Mouse (Mus musculus): ENCODE measurements around the gene Adgra3. TPM values are rescaled to one million over a fixed set of nuclear protein-coding genes. Genes with fewer than 3 reads are reported as not detected.

The Adgra3 gene
- total and polyA plus RNA-seq, 2 experiments from 2014 or later: 6.7 to 32.7 TPM

- Histone ChIP-seq H3K27ac (ENCODE audit: low read depth) (no peak overlapping the region), H3K4me2 (ENCODE audit: low read depth, low read length) (peak overlapping the region; percentile 16; the same call in 1 of the 2 replicates), H3K9me3 (replicated peaks; ENCODE audit: control insufficient read depth, low read length) (no peaks in the 10 kb centered on the region), H3K4me1 (ENCODE audit: control insufficient read depth, insufficient read depth) (peaks cover 31% of the 10 kb centered on the region), H3K4me3 (ENCODE audit: low read depth, low read length) (no peak overlapping the region), H3K9ac (replicated peaks; ENCODE audit: low read depth, low read length) (no peak overlapping the region), H3K27me3 (ENCODE audit: control insufficient read depth, insufficient read depth, low read length) (no peaks in the 10 kb centered on the region), H3K36me3 (replicated peaks; ENCODE audit: control insufficient read depth, insufficient read depth, low read length) (no peaks in the 10 kb centered on the region)
- DNase-seq (ENCODE audit: low spot score) (peak; percentile 58), ATAC-seq (ENCODE audit: insufficient read depth, low read depth) (peak; percentile 63)
- no peak for TF ChIP-seq EP300 (IDR thresholded peaks at IDR 0.05; ENCODE audit: low read depth)
- TF ChIP-seq CTCF (IDR thresholded peaks at IDR 0.05; ENCODE audit: low read depth): no peak
- WGBS: 20% methylated on average over 7 of the region's 7 CpGs
Measured at GRCm38 (mm10) chr5:50048960-50049359, 9.8 kb downstream of the Adgra3 start.

- no peak overlapping the region for H3K4me3 ChIP-seq (ENCODE audit: low read depth, low read length)
- no peaks in the 10 kb centered on the region for H3K27me3 ChIP-seq (ENCODE audit: control insufficient read depth, insufficient read depth, low read length)
- H3K4me2 ChIP-seq (ENCODE audit: low read depth, low read length): no peak overlapping the region
- no peak overlapping the region for H3K9ac ChIP-seq (replicated peaks; ENCODE audit: low read depth, low read length)
- H3K9me3 ChIP-seq (replicated peaks; ENCODE audit: control insufficient read depth, low read length): no peaks in the 10 kb centered on the region
- DNase-seq (ENCODE audit: low spot score): no peak
- TF ChIP-seq EP300 (IDR thresholded peaks at IDR 0.05; ENCODE audit: low read depth) (no peak), CTCF (IDR thresholded peaks at IDR 0.05; ENCODE audit: low read depth) (no peak)
- ATAC-seq (ENCODE audit: insufficient read depth, low read depth): no peak
- H3K4me1 ChIP-seq (ENCODE audit: control insufficient read depth, insufficient read depth): peaks cover 31% of the 10 kb centered on the region
- H3K36me3 ChIP-seq (replicated peaks; ENCODE audit: control insufficient read depth, insufficient read depth, low read length): no peaks in the 10 kb centered on the region
- no peak overlapping the region for H3K27ac ChIP-seq (ENCODE audit: low read depth)
- WGBS: 49% methylated on average over 5 of the region's 5 CpGs
Measured at GRCm38 (mm10) chr5:50048271-50048851, 10.4 kb downstream of the Adgra3 start.

- Histone ChIP-seq H3K4me3 (ENCODE audit: low read depth, low read length) (no peak overlapping the region), H3K9ac (replicated peaks; ENCODE audit: low read depth, low read length) (no peak overlapping the region), H3K9me3 (replicated peaks; ENCODE audit: control insufficient read depth, low read length) (no peaks in the 10 kb centered on the region), H3K4me1 (ENCODE audit: control insufficient read depth, insufficient read depth) (peaks cover 11% of the 10 kb centered on the region), H3K4me2 (ENCODE audit: low read depth, low read length) (no peak overlapping the region), H3K36me3 (replicated peaks; ENCODE audit: control insufficient read depth, insufficient read depth, low read length) (no peaks in the 10 kb centered on the region), H3K27me3 (ENCODE audit: control insufficient read depth, insufficient read depth, low read length) (no peaks in the 10 kb centered on the region), H3K27ac (ENCODE audit: low read depth) (no peak overlapping the region)
- ATAC-seq (ENCODE audit: insufficient read depth, low read depth) (no peak), DNase-seq (ENCODE audit: low spot score) (no peak)
- TF ChIP-seq EP300 (IDR thresholded peaks at IDR 0.05; ENCODE audit: low read depth) (no peak), CTCF (IDR thresholded peaks at IDR 0.05; ENCODE audit: low read depth) (no peak)
- WGBS: 83% methylated on average over 6 of the region's 6 CpGs
Measured at GRCm38 (mm10) chr5:50045180-50045579, 13.6 kb downstream of the Adgra3 start.

- Histone ChIP-seq H3K9ac (replicated peaks; ENCODE audit: low read depth, low read length) (no peak overlapping the region), H3K27me3 (ENCODE audit: control insufficient read depth, insufficient read depth, low read length) (no peaks in the 10 kb centered on the region)
- WGBS: 85% methylated on average over 4 of the region's 4 CpGs
Measured at GRCm38 (mm10) chr5:50043677-50044076, 15.1 kb downstream of the Adgra3 start.

GRCm38 (mm10) chr5:50042274-50042943 is 16.4 kb downstream of the Adgra3 start:
- no peaks in the 10 kb centered on the region for H3K36me3 ChIP-seq (replicated peaks; ENCODE audit: control insufficient read depth, insufficient read depth, low read length)
- H3K9ac ChIP-seq (replicated peaks; ENCODE audit: low read depth, low read length): no peak overlapping the region
- H3K4me1 ChIP-seq (ENCODE audit: control insufficient read depth, insufficient read depth): peaks cover 12% of the 10 kb centered on the region
- 58% methylated on average over 7 of the region's 7 CpGs for WGBS
- H3K27me3 ChIP-seq (ENCODE audit: control insufficient read depth, insufficient read depth, low read length): no peaks in the 10 kb centered on the region
- ATAC-seq (ENCODE audit: insufficient read depth, low read depth): no peak
- no peaks in the 10 kb centered on the region for H3K9me3 ChIP-seq (replicated peaks; ENCODE audit: control insufficient read depth, low read length)
- DNase-seq (ENCODE audit: low spot score): no peak
- H3K27ac ChIP-seq (ENCODE audit: low read depth): no peak overlapping the region
- TF ChIP-seq CTCF (IDR thresholded peaks at IDR 0.05; ENCODE audit: low read depth): no peak
- no peak for TF ChIP-seq EP300 (IDR thresholded peaks at IDR 0.05; ENCODE audit: low read depth)
- no peak overlapping the region for H3K4me3 ChIP-seq (ENCODE audit: low read depth, low read length)
- H3K4me2 ChIP-seq (ENCODE audit: low read depth, low read length): no peak overlapping the region

More at GRCm38 (mm10) chr5:50043677-50044076, 15.1 kb downstream of the Adgra3 start:
- Histone ChIP-seq H3K36me3 (replicated peaks; ENCODE audit: control insufficient read depth, insufficient read depth, low read length) (no peaks in the 10 kb centered on the region), H3K9me3 (replicated peaks; ENCODE audit: control insufficient read depth, low read length) (no peaks in the 10 kb centered on the region), H3K27ac (ENCODE audit: low read depth) (no peak overlapping the region), H3K4me1 (ENCODE audit: control insufficient read depth, insufficient read depth) (peaks cover 14% of the 10 kb centered on the region), H3K4me2 (ENCODE audit: low read depth, low read length) (no peak overlapping the region), H3K4me3 (ENCODE audit: low read depth, low read length) (no peak overlapping the region)
- no peak for TF ChIP-seq CTCF (IDR thresholded peaks at IDR 0.05; ENCODE audit: low read depth)
- no peak for TF ChIP-seq EP300 (IDR thresholded peaks at IDR 0.05; ENCODE audit: low read depth)
- no peak for ATAC-seq (ENCODE audit: insufficient read depth, low read depth)
- no peak for DNase-seq (ENCODE audit: low spot score)

All from heart, postnatal 0 days (tissue).